Mouse (Mus musculus) gastrocnemius, postnatal 14 days (tissue): ENCODE results near the gene Pold3. TPM values are rescaled to one million over a fixed set of nuclear protein-coding genes. Genes with fewer than 3 reads are reported as not detected.
A peak's percentile ranks its signal among the peaks of the same experiment; 100 is the strongest.

ENCODE experiments used
- DNase-seq: peaks from one replicate; pipeline ENCODE4 v3.0.0; 2021; ENCODE audit warnings: mixed read lengths
- intact Hi-C: fragments of 180-260 bp; cut with DNase I; formaldehyde crosslinking; loops from one replicate; pipeline ENCODE4 v1.15.1; 2025; ENCODE audit warnings: low total_unique reads
- total RNA-seq, 2 experiments: library from RNA; stranded (reverse); gene quantifications; 2 replicates each; pipeline ENCODE4 v1.2.3; 2021

Pold3 gene
- total RNA-seq, 2 experiments from 2014 or later, result 5.6 to 6.4 TPM

- no peak for DNase-seq
- intact Hi-C loops, result no loop called here
Measured at GRCm38 (mm10) chr7:100036495-100036894, 84.9 kb downstream of the Pold3 start.

GRCm38 (mm10) chr7:100036050-100036449, 85.3 kb downstream of the Pold3 start:
- no peak for DNase-seq
- intact Hi-C loops, result no loop called here

- intact Hi-C loops, result no loop called here
- peak; percentile 27 for DNase-seq
Measured at GRCm38 (mm10) chr7:100034815-100035463, 86.4 kb downstream of the Pold3 start.

- DNase-seq, result no peak
Measured at GRCm38 (mm10) chr7:100033672-100034071, 87.7 kb downstream of the Pold3 start.

More at GRCm38 (mm10) chr7:100033672-100034071, 87.7 kb downstream of the Pold3 start:
- intact Hi-C loops, result no loop called here

Other genes starting within 250 kb of the Pold3 start
- 1 to 10 TPM; 6.4 to 7.4 TPM for gene Rnf169, start 141.1 kb downstream of the Pold3 start, total RNA-seq
- gene Chrdl2, start 115.4 kb downstream of the Pold3 start, total RNA-seq, result 1 to 10 TPM; 1.5 to 3.0 TPM
- gene Lipt2, start 37.7 kb upstream of the Pold3 start, total RNA-seq, result 1 to 10 TPM; 4.7 to 5.9 TPM
- gene Kcne3, start 54.9 kb upstream of the Pold3 start, total RNA-seq, result under 1 TPM; 0.59 to 0.60 TPM
- gene Pgm2l1, start 105.8 kb upstream of the Pold3 start, total RNA-seq, result 10 to 100 TPM; 12.2 to 12.3 TPM
- 1 to 10 TPM; 1.5 to 2.5 TPM for gene P4ha3, start 164.0 kb upstream of the Pold3 start, total RNA-seq